Mouse (Mus musculus): ENCODE measurements around the gene Specc1. TPM values are rescaled to one million over a fixed set of nuclear protein-coding genes. Genes with fewer than 3 reads are reported as not detected.

Gene Specc1
- polyA plus RNA-seq, 1 experiment: 27.7 TPM

GRCm38 (mm10) chr11:62034564-62034963, 78.0 kb downstream of the Specc1 start:
- peak in 1 of 3 experiments; percentile 22 for TF ChIP-seq MYOD1 (IDR thresholded peaks at IDR 0.05; ENCODE audit: control insufficient read depth in 1 of 3, insufficient read length in 2 of 3, low read depth in 2 of 3)
- TF ChIP-seq TCF3 (IDR thresholded peaks at IDR 0.05; ENCODE audit: insufficient read length, low read depth): no peak
- TF ChIP-seq TCF12 (IDR thresholded peaks at IDR 0.05; ENCODE audit: insufficient read depth, poor library complexity, severe bottlenecking): peak; percentile 27
- peak in 1 of 3 experiments; percentile 68 for TF ChIP-seq MYOG (IDR thresholded peaks at IDR 0.05; ENCODE audit: control insufficient read depth in 1 of 3, insufficient read depth in 1 of 3, insufficient read length in 2 of 3, low read depth in 2 of 3)
- TF ChIP-seq SRF (IDR thresholded peaks at IDR 0.05; ENCODE audit: control insufficient read depth, insufficient read length, low read depth): no peak
- TF ChIP-seq CEBPB (IDR thresholded peaks at IDR 0.05; ENCODE audit: insufficient read depth, poor library complexity, severe bottlenecking): no peak
- Histone ChIP-seq H3K36me3 (ENCODE audit: control insufficient read depth, insufficient read depth) (no peaks in the 10 kb centered on the region), H3K79me2 (ENCODE audit: control insufficient read depth, insufficient read depth) (no peaks in the 10 kb centered on the region), H3K4me3 (no peak overlapping the region), H3K27me3 (ENCODE audit: control insufficient read depth, insufficient read depth, insufficient read length) (peaks cover 10% of the 10 kb centered on the region), H3ac (ENCODE audit: control insufficient read depth, insufficient read length) (no peak overlapping the region), H3K4me2 (ENCODE audit: low read depth) (peak overlapping the region; percentile 55)

GRCm38 (mm10) chr11:62035220-62035619, 78.7 kb downstream of the Specc1 start:
- Histone ChIP-seq H3K27me3 (ENCODE audit: control insufficient read depth, insufficient read depth, insufficient read length) (peaks cover 10% of the 10 kb centered on the region), H3K79me2 (ENCODE audit: control insufficient read depth, insufficient read depth) (no peaks in the 10 kb centered on the region), H3K36me3 (ENCODE audit: control insufficient read depth, insufficient read depth) (no peaks in the 10 kb centered on the region), H3K4me2 (ENCODE audit: low read depth) (peak overlapping the region; percentile 55), H3K4me3 (no peak overlapping the region), H3ac (ENCODE audit: control insufficient read depth, insufficient read length) (no peak overlapping the region)
- TF ChIP-seq SRF (IDR thresholded peaks at IDR 0.05; ENCODE audit: control insufficient read depth, insufficient read length, low read depth) (no peak), MYOD1 (IDR thresholded peaks at IDR 0.05; ENCODE audit: control insufficient read depth in 1 of 3, insufficient read length in 2 of 3, low read depth in 2 of 3) (peak in 2 of 3 experiments; percentile 37 to 69)

GRCm38 (mm10) chr11:62040122-62040521, 83.6 kb downstream of the Specc1 start:
- Histone ChIP-seq H3K4me3 (no peak overlapping the region), H3K79me2 (ENCODE audit: control insufficient read depth, insufficient read depth) (no peaks in the 10 kb centered on the region), H3ac (ENCODE audit: control insufficient read depth, insufficient read length) (no peak overlapping the region), H3K36me3 (ENCODE audit: control insufficient read depth, insufficient read depth) (no peaks in the 10 kb centered on the region), H3K27me3 (ENCODE audit: control insufficient read depth, insufficient read depth, insufficient read length) (peaks cover 10% of the 10 kb centered on the region), H3K4me2 (ENCODE audit: low read depth) (no peak overlapping the region)
- TF ChIP-seq MYOD1 (IDR thresholded peaks at IDR 0.05; ENCODE audit: control insufficient read depth in 1 of 3, insufficient read length in 2 of 3, low read depth in 2 of 3): no peak
- TF ChIP-seq POLR2A (IDR thresholded peaks at IDR 0.05; ENCODE audit: insufficient read length, low read depth): no peak
- no peak for TF ChIP-seq CEBPB (IDR thresholded peaks at IDR 0.05; ENCODE audit: insufficient read depth, poor library complexity, severe bottlenecking)
- TF ChIP-seq SRF (IDR thresholded peaks at IDR 0.05; ENCODE audit: control insufficient read depth, insufficient read length, low read depth): no peak
- TF ChIP-seq MAX (IDR thresholded peaks at IDR 0.05; ENCODE audit: low read depth): no peak
- TF ChIP-seq POLR2AphosphoS2 (IDR thresholded peaks at IDR 0.05; ENCODE audit: insufficient read length, low read depth): no peak
- no peak for TF ChIP-seq REST (IDR thresholded peaks at IDR 0.05; ENCODE audit: insufficient read depth, insufficient read length)
- TF ChIP-seq MYOG (IDR thresholded peaks at IDR 0.05; ENCODE audit: control insufficient read depth in 1 of 3, insufficient read depth in 1 of 3, insufficient read length in 2 of 3, low read depth in 2 of 3): no peak
- no peak for TF ChIP-seq USF1 (IDR thresholded peaks at IDR 0.05; ENCODE audit: low read depth)
- TF ChIP-seq TCF3 (IDR thresholded peaks at IDR 0.05; ENCODE audit: insufficient read length, low read depth): no peak
- TF ChIP-seq E2F4 (IDR thresholded peaks at IDR 0.05; ENCODE audit: insufficient read depth): no peak
- TF ChIP-seq TCF12 (IDR thresholded peaks at IDR 0.05; ENCODE audit: insufficient read depth, poor library complexity, severe bottlenecking): no peak

GRCm38 (mm10) chr11:62044627-62045026, 88.1 kb downstream of the Specc1 start:
- Histone ChIP-seq H3K4me2 (ENCODE audit: low read depth) (no peak overlapping the region), H3K79me2 (ENCODE audit: control insufficient read depth, insufficient read depth) (no peaks in the 10 kb centered on the region), H3K4me3 (no peak overlapping the region), H3K27me3 (ENCODE audit: control insufficient read depth, insufficient read depth, insufficient read length) (no peaks in the 10 kb centered on the region), H3ac (ENCODE audit: control insufficient read depth, insufficient read length) (no peak overlapping the region), H3K36me3 (ENCODE audit: control insufficient read depth, insufficient read depth) (no peaks in the 10 kb centered on the region)
- no peak for TF ChIP-seq USF1 (IDR thresholded peaks at IDR 0.05; ENCODE audit: low read depth)
- TF ChIP-seq MYOD1 (IDR thresholded peaks at IDR 0.05; ENCODE audit: control insufficient read depth in 1 of 3, insufficient read length in 2 of 3, low read depth in 2 of 3): no peak
- TF ChIP-seq POLR2A (IDR thresholded peaks at IDR 0.05; ENCODE audit: insufficient read length, low read depth): no peak
- no peak for TF ChIP-seq MAX (IDR thresholded peaks at IDR 0.05; ENCODE audit: low read depth)
- no peak for TF ChIP-seq SRF (IDR thresholded peaks at IDR 0.05; ENCODE audit: control insufficient read depth, insufficient read length, low read depth)
- no peak for TF ChIP-seq TCF3 (IDR thresholded peaks at IDR 0.05; ENCODE audit: insufficient read length, low read depth)
- TF ChIP-seq POLR2AphosphoS2 (IDR thresholded peaks at IDR 0.05; ENCODE audit: insufficient read length, low read depth): no peak
- TF ChIP-seq CEBPB (IDR thresholded peaks at IDR 0.05; ENCODE audit: insufficient read depth, poor library complexity, severe bottlenecking): no peak
- no peak for TF ChIP-seq E2F4 (IDR thresholded peaks at IDR 0.05; ENCODE audit: insufficient read depth)
- TF ChIP-seq MYOG (IDR thresholded peaks at IDR 0.05; ENCODE audit: control insufficient read depth in 1 of 3, insufficient read depth in 1 of 3, insufficient read length in 2 of 3, low read depth in 2 of 3): no peak
- TF ChIP-seq REST (IDR thresholded peaks at IDR 0.05; ENCODE audit: insufficient read depth, insufficient read length): no peak
- no peak for TF ChIP-seq TCF12 (IDR thresholded peaks at IDR 0.05; ENCODE audit: insufficient read depth, poor library complexity, severe bottlenecking)

GRCm38 (mm10) chr11:62045964-62046363, 89.4 kb downstream of the Specc1 start:
- Histone ChIP-seq H3K4me3 (no peak overlapping the region), H3K36me3 (ENCODE audit: control insufficient read depth, insufficient read depth) (no peaks in the 10 kb centered on the region), H3K79me2 (ENCODE audit: control insufficient read depth, insufficient read depth) (no peaks in the 10 kb centered on the region), H3K4me2 (ENCODE audit: low read depth) (no peak overlapping the region), H3ac (ENCODE audit: control insufficient read depth, insufficient read length) (no peak overlapping the region), H3K27me3 (ENCODE audit: control insufficient read depth, insufficient read depth, insufficient read length) (no peaks in the 10 kb centered on the region)
- no peak for TF ChIP-seq MYOG (IDR thresholded peaks at IDR 0.05; ENCODE audit: control insufficient read depth in 1 of 3, insufficient read depth in 1 of 3, insufficient read length in 2 of 3, low read depth in 2 of 3)
- TF ChIP-seq USF1 (IDR thresholded peaks at IDR 0.05; ENCODE audit: low read depth): no peak
- no peak for TF ChIP-seq MYOD1 (IDR thresholded peaks at IDR 0.05; ENCODE audit: control insufficient read depth in 1 of 3, insufficient read length in 2 of 3, low read depth in 2 of 3)

Measured in myocyte (in vitro differentiated cells).